Mouse (Mus musculus) Patski (cell line): ENCODE measurements around the gene Glis2. TPM values are rescaled to one million over a fixed set of nuclear protein-coding genes. Genes with fewer than 3 reads are reported as not detected.
A peak's percentile ranks its signal among the peaks of the same experiment; 100 is the strongest.

Experiments
- ATAC-seq: fragments of 100-300 bp; one replicate; pipeline ENCODE4 v1.8.0; 2021
- CTCF ChIA-PET: fragments of 350-600 bp; sonication (Branson Sonifier 250); formaldehyde crosslinking; loops from one replicate; lab custom pipeline; 2022; ENCODE audit warnings: inconsistent platforms; lab: Charles Lee
- POLR2A ChIA-PET: fragments of 350-600 bp; sonication (Branson Sonifier 250); formaldehyde crosslinking; loops from one replicate; lab custom pipeline; 2022; ENCODE audit warnings: antibody characterized with exemption, inconsistent platforms; lab: Charles Lee
- DNase-seq: peaks from one replicate; pipeline ENCODE4 v3.0.0-alpha.2; 2011; ENCODE audit warnings: low read depth, low spot score
- H3K27me3 ChIP-seq: fragments of 371-371 bp; one replicate; pipeline ENCODE4 v1.5.1; 2021
- CTCF ChIP-seq: fragments of 100-300 bp; IDR thresholded peaks from one replicate; pipeline ENCODE4 v1.5.1; 2021
- in situ Hi-C: fragments of 300-500 bp; cut with MboI; formaldehyde crosslinking; loops from 3 replicates; pipeline ENCODE4 v1.11.1; 2018; ENCODE audit warnings: low pct_unique_long_range_greater_than_20kb, mixed read lengths
- polyA plus RNA-seq: library from polyadenylated mRNA; unstranded; gene quantifications from one replicate; pipeline ENCODE4 v1.2.3, GENCODE M21; 2021

Gene Glis2
- polyA plus RNA-seq, 1 experiment from 2014 or later = 87.1 TPM

DNA sequence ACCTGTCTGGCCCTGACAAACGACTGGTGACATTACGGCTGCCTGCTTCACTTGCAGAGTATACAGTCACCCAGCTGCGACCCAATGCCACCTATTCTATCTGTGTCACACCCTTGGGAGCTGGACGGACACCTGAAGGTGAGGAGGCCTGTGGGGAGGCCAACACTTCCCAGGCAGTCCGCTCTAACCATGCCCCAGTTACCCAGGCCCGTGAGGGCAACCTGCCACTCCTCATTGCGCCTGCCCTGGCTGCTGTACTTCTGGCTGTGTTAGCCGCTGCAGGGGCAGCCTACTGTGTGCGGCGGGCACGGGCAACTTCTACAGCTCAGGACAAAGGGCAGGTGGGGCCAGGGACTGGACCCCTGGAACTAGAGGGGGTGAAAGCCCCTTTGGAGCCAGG, 55.2 kb downstream of the Glis2 start:
- ChIA-PET CTCF (interaction anchor here (1.1 kb wide), 1 partner anchor 20 kb away, joined by 4 read pairs; no protein-coding TSS in a partner anchor), POLR2A (no interaction called here)
- no peak for TF ChIP-seq CTCF
- ATAC-seq (no peak), DNase-seq (no peak)
- in situ Hi-C loops = no loop called here
- no peaks in the 10 kb centered on the region for H3K27me3 ChIP-seq

GRCm38 (mm10) chr16:4650161-4650560, 55.6 kb downstream of the Glis2 start:
- H3K27me3 ChIP-seq = no peaks in the 10 kb centered on the region

GRCm38 (mm10) chr16:4651081-4651480, 56.6 kb downstream of the Glis2 start:
- ATAC-seq (no peak), DNase-seq (no peak)
- in situ Hi-C loops = no loop called here
- TF ChIP-seq CTCF = no peak
- ChIA-PET POLR2A (interaction anchor here (1.4 kb wide), 1 partner anchor 12 kb away, joined by 4 read pairs; no protein-coding TSS in a partner anchor), CTCF (interaction anchor here (1.3 kb wide), 1 partner anchor 16 kb away, joined by 3 read pairs; no protein-coding TSS in a partner anchor)
- no peaks in the 10 kb centered on the region for H3K27me3 ChIP-seq

More at GRCm38 (mm10) chr16:4650161-4650560, 55.6 kb downstream of the Glis2 start:
- in situ Hi-C loops = no loop called here
- DNase-seq (no peak), ATAC-seq (no peak)
- ChIA-PET CTCF (no interaction called here), POLR2A (no interaction called here)
- no peak for TF ChIP-seq CTCF

- ChIA-PET POLR2A (interaction anchor here (1.0 to 1.4 kb wide), 2 partner anchors 12 to 19 kb away, joined by 3 to 4 read pairs; no protein-coding TSS in a partner anchor), CTCF (interaction anchor here (1.3 kb wide), 1 partner anchor 16 kb away, joined by 3 read pairs; no protein-coding TSS in a partner anchor)
- ATAC-seq (no peak), DNase-seq (no peak)
- in situ Hi-C loops = no loop called here
- no peak for TF ChIP-seq CTCF
- no peaks in the 10 kb centered on the region for H3K27me3 ChIP-seq
Measured at GRCm38 (mm10) chr16:4651624-4652023, 57.1 kb downstream of the Glis2 start.

GRCm38 (mm10) chr16:4652707-4653416, 58.3 kb downstream of the Glis2 start:
- ChIA-PET POLR2A (interaction anchor here (1.0 to 2.1 kb wide), 3 partner anchors 14 to 28 kb away, joined by 3 to 6 read pairs (median 4); partner anchors contain the start of gene Pam16), CTCF (interaction anchor here (6.7 to 6.8 kb wide), 2 partner anchors 15 to 21 kb away, joined by 65 to 83 read pairs; no protein-coding TSS in a partner anchor)
- in situ Hi-C loops = no loop called here
- H3K27me3 ChIP-seq = no peaks in the 10 kb centered on the region
- DNase-seq (no peak), ATAC-seq (no peak)
- TF ChIP-seq CTCF = no peak

- CTCF ChIA-PET = interaction anchor here (0.9 to 6.8 kb wide), 6 partner anchors 8 to 22 kb away, joined by 3 to 83 read pairs (median 10); no protein-coding TSS in a partner anchor
- no peak for TF ChIP-seq CTCF
- POLR2A ChIA-PET = interaction anchor here (2.1 to 4.8 kb wide), 3 partner anchors 12 to 30 kb away, joined by 6 to 28 read pairs (median 19); partner anchors contain the start of gene Pam16
- no peak for DNase-seq
- in situ Hi-C loops = no loop called here
- H3K27me3 ChIP-seq = no peaks in the 10 kb centered on the region
- no peak for ATAC-seq
Measured at GRCm38 (mm10) chr16:4654706-4655105, 60.2 kb downstream of the Glis2 start.

DNA sequence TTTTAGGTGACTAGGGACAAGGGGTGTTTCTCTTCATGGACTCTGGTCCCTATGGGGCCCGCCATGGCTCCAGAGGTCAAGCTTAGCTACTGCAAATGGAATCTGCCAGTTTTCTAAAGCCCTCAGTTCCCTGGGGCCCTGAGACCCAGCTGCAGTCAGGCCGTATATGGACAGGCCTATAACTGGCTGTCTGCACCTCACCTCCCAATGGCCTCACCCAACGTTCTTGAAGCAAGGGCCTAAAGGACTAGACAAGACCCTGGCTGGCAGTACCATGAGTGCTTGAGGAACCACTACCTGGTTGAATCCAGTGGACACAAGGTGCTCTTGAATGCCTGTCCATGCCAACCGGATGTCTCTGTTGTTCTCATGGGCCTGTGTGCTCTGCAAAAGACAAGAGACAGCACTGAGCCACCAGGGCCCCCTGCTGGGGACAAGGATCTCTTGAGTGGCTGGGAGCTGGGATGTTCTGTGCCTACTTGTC, 60.8 kb downstream of the Glis2 start:
- H3K27me3 ChIP-seq = no peaks in the 10 kb centered on the region
- no peak for TF ChIP-seq CTCF
- peak; percentile 17 for ATAC-seq
- POLR2A ChIA-PET = interaction anchor here (1.1 to 4.8 kb wide), 5 partner anchors 13 to 81 kb away, joined by 3 to 28 read pairs (median 6); partner anchors contain the start of gene Pam16
- CTCF ChIA-PET = interaction anchor here (0.6 to 6.8 kb wide), 8 partner anchors 10 to 48 kb away, joined by 3 to 83 read pairs (median 12); partner anchors contain the start of gene Pam16
- in situ Hi-C loops = no loop called here
- no peak for DNase-seq

GRCm38 (mm10) chr16:4655764-4656570, 61.5 kb downstream of the Glis2 start:
- DNase-seq (no peak), ATAC-seq (peak; percentile 82)
- in situ Hi-C loops = no loop called here
- CTCF ChIA-PET = interaction anchor here (0.6 to 6.8 kb wide), 8 partner anchors 10 to 48 kb away, joined by 3 to 83 read pairs (median 12); partner anchors contain the start of gene Pam16
- TF ChIP-seq CTCF = no peak
- H3K27me3 ChIP-seq = no peaks in the 10 kb centered on the region
- POLR2A ChIA-PET = interaction anchor here (1.1 to 4.8 kb wide), 4 partner anchors 13 to 81 kb away, joined by 3 to 28 read pairs (median 11); no protein-coding TSS in a partner anchor

DNA sequence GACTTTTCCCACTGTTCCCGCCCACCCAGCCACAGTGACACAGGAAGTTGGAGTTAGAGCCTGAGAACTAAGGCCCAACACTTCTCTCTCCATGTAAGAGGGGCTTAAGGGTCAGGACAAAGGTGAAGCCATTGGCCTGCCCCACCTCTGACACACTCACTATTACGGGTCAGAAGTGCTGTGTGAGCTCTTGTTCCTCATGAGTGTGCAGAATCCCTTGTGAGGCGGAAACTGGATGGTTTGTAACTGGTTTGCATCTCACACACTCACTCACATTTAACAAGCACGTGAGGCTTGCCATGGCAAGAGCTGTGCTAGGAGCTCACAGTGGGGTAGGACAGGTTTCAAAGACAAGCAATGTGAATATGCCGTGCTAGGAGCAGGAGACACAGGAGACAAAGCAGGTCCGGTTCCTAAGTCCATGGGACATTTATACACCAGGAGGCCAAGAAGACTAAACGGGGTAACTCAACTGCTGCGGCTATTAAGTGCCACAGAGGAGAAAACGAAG, 62.1 kb downstream of the Glis2 start:
- DNase-seq (no peak), ATAC-seq (no peak)
- in situ Hi-C loops = no loop called here
- no peaks in the 10 kb centered on the region for H3K27me3 ChIP-seq
- CTCF ChIA-PET = interaction anchor here (1.7 to 6.8 kb wide), 6 partner anchors 11 to 32 kb away, joined by 6 to 83 read pairs (median 15); partner anchors contain the start of gene Pam16
- no peak for TF ChIP-seq CTCF
- POLR2A ChIA-PET = interaction anchor here (1.2 to 4.8 kb wide), 3 partner anchors 14 to 26 kb away, joined by 3 to 28 read pairs (median 19); no protein-coding TSS in a partner anchor
